Mouse (Mus musculus) kidney, adult 8-10 months (tissue): ENCODE results near the gene Tac2.
"Not testable (repeated sequence)": the region's sequence is repeated elsewhere in the genome, so short reads cannot be mapped to it uniquely, and the experiment has no call there.

Experiments used
- DNase-seq, 2 experiments: peaks; one replicate each; pipeline ENCODE4 v3.0.0; 2022

The Tac2 gene

DNA sequence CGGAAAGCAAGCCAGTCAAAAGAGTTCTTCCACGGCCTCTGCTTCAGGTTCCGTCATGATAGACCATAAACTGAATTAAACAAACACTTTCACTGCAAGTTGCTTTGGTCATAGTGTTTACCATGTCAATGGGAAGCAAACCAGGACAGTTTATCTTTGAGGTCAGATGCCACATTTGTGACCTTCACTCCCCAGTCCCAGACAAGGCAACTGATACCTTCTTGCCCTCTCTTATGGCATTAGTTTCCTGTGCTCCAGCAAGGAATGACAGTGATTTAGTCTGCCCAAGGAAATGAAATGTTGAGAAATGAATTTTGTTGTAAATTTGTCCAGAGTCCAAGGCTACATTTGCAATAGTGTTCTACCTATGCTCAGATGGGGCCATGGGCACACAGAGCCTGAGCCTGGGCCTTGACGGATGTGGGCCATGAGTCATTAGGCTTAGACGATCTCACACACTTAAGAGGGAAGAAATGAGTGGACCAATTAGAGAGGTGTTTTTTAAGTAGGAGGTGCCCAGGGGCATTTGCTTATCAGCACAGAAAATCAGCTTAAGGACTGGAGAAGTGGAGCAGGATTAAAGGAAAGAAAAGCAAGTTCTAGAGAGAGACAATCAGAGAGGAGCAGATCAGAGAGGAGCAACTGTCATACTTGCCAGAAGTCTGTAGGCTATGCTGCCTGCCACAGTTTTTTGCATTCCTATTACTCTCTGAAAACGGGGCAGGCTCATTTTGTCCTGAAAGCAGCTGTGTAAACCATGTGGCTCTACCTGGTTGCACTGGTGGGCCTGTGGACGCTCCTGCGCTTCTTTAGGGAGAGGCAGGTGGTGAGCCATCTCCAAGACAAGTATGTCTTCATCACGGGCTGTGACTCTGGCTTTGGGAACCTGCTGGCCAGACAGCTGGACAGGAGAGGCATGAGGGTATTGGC is 35.2 kb downstream of the Tac2 start, which contains the start of the genes Rdh1 and Rdh16f1:
Rdh1 (plus strand) TSS at position 541 of the 930 bp plus-strand sequence.
Rdh16f1 (plus strand) TSS at position 607 of the 930 bp plus-strand sequence.
- no peak for DNase-seq

DNA sequence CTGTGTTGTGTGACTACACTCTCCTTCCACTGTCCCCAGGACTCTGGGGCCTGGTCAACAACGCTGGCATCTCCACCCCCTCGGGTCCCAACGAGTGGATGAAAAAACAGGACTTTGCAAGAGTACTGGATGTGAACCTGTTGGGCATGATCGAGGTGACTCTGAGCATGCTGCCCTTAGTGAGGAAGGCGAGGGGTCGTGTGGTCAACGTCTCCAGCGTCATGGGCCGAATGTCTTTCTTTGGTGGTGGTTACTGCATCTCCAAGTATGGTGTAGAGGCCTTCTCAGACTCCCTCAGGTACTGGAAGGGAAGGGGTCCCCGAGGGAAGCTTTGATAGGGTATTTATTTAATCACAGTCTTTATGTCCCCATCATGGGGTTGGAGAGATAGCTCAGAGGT is 38.6 kb downstream of the Tac2 start:
- DNase-seq: not testable (repeated sequence)

DNA sequence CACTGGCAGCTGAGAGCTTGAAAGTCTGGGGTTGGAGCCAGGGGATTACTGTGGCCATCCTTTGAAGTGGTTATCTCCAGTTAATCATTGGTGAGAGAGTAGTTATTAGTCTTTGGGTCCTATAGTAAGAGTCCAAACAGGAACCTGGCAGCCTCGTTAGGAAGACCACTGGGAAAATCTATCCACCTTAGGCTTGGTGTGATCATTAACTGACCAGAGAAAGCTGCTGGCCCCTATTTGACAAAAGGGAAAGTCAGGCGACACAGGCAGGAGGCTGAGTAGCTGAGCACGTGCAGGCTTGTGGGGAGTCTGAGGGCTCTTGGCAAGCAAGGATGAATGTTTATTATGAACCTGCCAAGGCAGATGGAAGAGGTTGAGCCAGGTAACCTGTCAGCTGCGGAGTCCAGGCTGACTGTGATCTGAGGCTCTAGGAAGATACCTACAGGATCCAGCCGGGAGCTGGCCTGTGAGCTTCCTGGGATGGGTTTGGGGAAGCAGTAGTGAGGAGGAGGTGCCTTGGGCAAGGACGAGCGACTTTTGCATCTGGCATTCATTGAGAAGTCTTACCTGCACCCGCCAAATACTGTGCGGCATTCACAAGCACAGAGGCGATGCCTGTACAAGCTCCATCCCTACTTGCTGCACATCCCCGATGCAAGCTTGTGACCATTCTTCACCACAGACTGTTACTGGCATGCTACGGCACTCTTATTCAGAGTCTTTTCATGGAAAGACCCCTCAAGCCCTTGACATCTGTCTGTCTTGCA is 39.8 kb downstream of the Tac2 start:
- DNase-seq: peak; percentile 68 to 84

DNA sequence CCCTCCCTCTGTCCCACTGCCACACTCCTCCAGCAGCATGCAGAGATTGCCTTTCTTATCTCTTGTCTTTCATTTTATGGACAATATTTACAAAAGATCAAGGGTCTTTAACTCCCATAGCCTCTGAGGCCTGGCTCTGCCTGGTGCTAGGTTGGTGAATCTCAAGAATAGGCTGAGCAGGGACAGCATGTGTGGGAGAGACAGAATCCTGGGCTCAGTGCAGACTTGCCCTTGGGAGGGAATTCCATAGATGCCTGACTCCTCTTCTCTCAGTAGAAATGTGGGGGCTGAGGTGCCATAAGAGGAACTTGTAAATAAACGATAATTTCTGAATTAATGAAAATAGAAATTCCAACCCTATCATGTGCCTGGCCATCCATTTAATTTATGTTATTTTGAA is 42.3 kb downstream of the Tac2 start:
- DNase-seq: no peak

GRCm38 (mm10) chr10:127776011-127776410 is 51.7 kb downstream of the Tac2 start, which contains the start of gene Rdh9:
TSS of gene Rdh9 (plus strand) at chr10:127776386.
- DNase-seq: no peak
